Mouse (Mus musculus): ENCODE results near the gene Nadk.

DNA sequence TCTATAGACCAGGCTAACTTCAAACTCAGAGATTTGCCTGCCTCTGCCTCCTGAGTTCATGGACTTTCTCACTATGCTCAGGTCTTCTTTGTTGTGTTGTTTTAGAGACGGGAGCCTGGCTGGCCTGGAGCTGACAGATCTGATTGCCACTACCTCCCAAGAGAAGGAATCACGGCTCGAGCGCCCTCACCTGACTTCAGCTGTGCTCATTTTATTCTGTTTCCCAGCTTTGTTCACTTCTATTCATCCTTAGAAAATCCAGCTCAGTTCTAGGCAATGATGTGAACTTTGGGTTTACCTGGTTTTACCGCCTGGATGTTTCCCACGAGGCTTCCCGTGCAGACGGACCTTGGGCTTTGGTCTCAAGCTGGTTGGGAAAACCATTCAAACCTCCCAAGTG, 13.3 kb downstream of the Nadk start:
- TF ChIP-seq POLR2A (IDR thresholded peaks at IDR 0.05; ENCODE audit: low read depth, low read length) (no peak), CTCF (IDR thresholded peaks at IDR 0.05; ENCODE audit: borderline replicate concordance, insufficient read depth, low read length) (no peak)
